Comparison of ENCODE assay signal across 10 mouse cellular contexts in genomic region chr9:56415935-56416607, GRCm38 (mm10). TPM values are rescaled to one million over a fixed set of nuclear protein-coding genes. Genes with fewer than 3 reads are reported as not detected.
DNase-seq lines count a peak whose midpoint lies in the region; ATAC-seq and TF ChIP-seq lines count a peak whose summit lies in the region.
"Had no signal": no experiment of that assay in that cellular context is flagged by ENCODE, and none has a peak within 500 bp of the region (broad histone marks: within the 10 kb centered on the region; RNA-seq: fewer than 3 reads in every experiment).

No protein-coding gene starts in this region.

- peaks cover 32% of the 10 kb centered on the region for H3K4me1 ChIP-seq in heart, embryonic 15.5 days (replicated peaks)
- peaks cover 22% of the 10 kb centered on the region; the same call in 1 of the 2 replicates for H3K4me1 ChIP-seq in lung, postnatal 0 days (ENCODE audit: insufficient read depth, low read depth, low read length)
- H3K4me1 ChIP-seq in intestine, embryonic 14.5 days (replicated peaks; ENCODE audit: control insufficient read depth, insufficient read depth, low read length) = peaks cover 19% of the 10 kb centered on the region
- peaks cover 25% of the 10 kb centered on the region for H3K4me1 ChIP-seq in stomach, embryonic 16.5 days (ENCODE audit: control insufficient read depth, insufficient read depth, low read length)

- no peak for DNase-seq in heart, adult 11 months
- peak; percentile 32 for DNase-seq in lung, postnatal 0 days (ENCODE audit: low spot score)
- no peak for DNase-seq in lung, postnatal 25 days (ENCODE audit: low spot score)
- no peak for DNase-seq in intestine, embryonic 14.5 days (ENCODE audit: low spot score)
- no peak for DNase-seq in adrenal gland, postnatal 14 days
- no peak for DNase-seq in thymus, postnatal 10 days (ENCODE audit: low spot score in 2 of 2)
- DNase-seq: adrenal gland, postnatal 25 days had no signal

- 0 out of 2 replicates have a peak overlapping the region, but pooled peaks have one; percentile 38 for H3K9ac ChIP-seq in heart, embryonic 15.5 days
- no peak overlapping the region for H3K9ac ChIP-seq in lung, postnatal 0 days (replicated peaks; ENCODE audit: low read depth)
- H3K9ac ChIP-seq in intestine, embryonic 14.5 days (ENCODE audit: low read length) = no peak overlapping the region
- H3K9ac ChIP-seq in stomach, embryonic 16.5 days (ENCODE audit: low read length) = no peak overlapping the region

- H3K4me2 ChIP-seq in heart, embryonic 15.5 days = peak overlapping the region; percentile 64
- peak overlapping the region; percentile 57 for H3K4me2 ChIP-seq in lung, postnatal 0 days (replicated peaks; ENCODE audit: low read depth, low read length)
- H3K4me2 ChIP-seq in intestine, embryonic 14.5 days (ENCODE audit: low read length) = peak overlapping the region; percentile 67
- peak overlapping the region; percentile 62 for H3K4me2 ChIP-seq in stomach, embryonic 16.5 days (ENCODE audit: low read depth, low read length)

- peak overlapping the region; percentile 27; the same call in 1 of the 2 replicates for H3K27ac ChIP-seq in heart, embryonic 15.5 days
- H3K27ac ChIP-seq in lung, postnatal 0 days (ENCODE audit: low read length) = no peak overlapping the region
- no peak overlapping the region for H3K27ac ChIP-seq in intestine, embryonic 14.5 days (ENCODE audit: low read depth)
- no peak overlapping the region for H3K27ac ChIP-seq in stomach, embryonic 16.5 days (ENCODE audit: low read length)

- TF ChIP-seq CTCF in lung, postnatal 0 days (IDR thresholded peaks at IDR 0.05) = no peak

- peak overlapping the region; percentile 90 for H3K4me3 ChIP-seq in heart, embryonic 15.5 days
- peak overlapping the region; percentile 90 for H3K4me3 ChIP-seq in lung, postnatal 0 days (ENCODE audit: low read depth, low read length)
- no peak overlapping the region; the same call in 1 of the 2 replicates for H3K4me3 ChIP-seq in intestine, embryonic 14.5 days (ENCODE audit: low read depth, low read length)
- H3K4me3 ChIP-seq in stomach, embryonic 16.5 days (replicated peaks; ENCODE audit: low read length) = peak overlapping the region; percentile 86

- H3K27me3 ChIP-seq in heart, embryonic 15.5 days = no peaks in the 10 kb centered on the region
- no peaks in the 10 kb centered on the region for H3K27me3 ChIP-seq in lung, postnatal 0 days (replicated peaks; ENCODE audit: insufficient read depth, low read length)
- H3K27me3 ChIP-seq in intestine, embryonic 14.5 days (replicated peaks; ENCODE audit: control insufficient read depth, insufficient read depth, low read length) = no peaks in the 10 kb centered on the region
- no peaks in the 10 kb centered on the region for H3K27me3 ChIP-seq in stomach, embryonic 16.5 days (ENCODE audit: control insufficient read depth, insufficient read depth, low read length)

- 43% methylated on average over 4 of the region's 4 CpGs for WGBS in heart, embryonic 15.5 days
- 17% methylated on average over 4 of the region's 4 CpGs for WGBS in lung, postnatal 0 days
- 50% methylated on average over 4 of the region's 4 CpGs for WGBS in intestine, embryonic 14.5 days
- 30% methylated on average over 4 of the region's 4 CpGs for WGBS in stomach, embryonic 16.5 days

- ATAC-seq in heart, embryonic 15.5 days (replicated peaks; ENCODE audit: insufficient number of reproducible peaks, insufficient read depth, low FRiP score, low read depth) = no peak
- ATAC-seq in lung, postnatal 0 days = no peak
- ATAC-seq in intestine, embryonic 14.5 days (replicated peaks; ENCODE audit: low FRiP score, low TSS enrichment, low read depth) = no peak
- no peak for ATAC-seq in stomach, embryonic 16.5 days (ENCODE audit: insufficient read depth, low FRiP score)
- ATAC-seq: forebrain, embryonic 16.5 days had no signal

- H3K36me3 ChIP-seq in heart, embryonic 15.5 days = no peaks in the 10 kb centered on the region
- H3K36me3 ChIP-seq in lung, postnatal 0 days (ENCODE audit: insufficient read depth, low read length) = no peaks in the 10 kb centered on the region
- H3K36me3 ChIP-seq in intestine, embryonic 14.5 days (ENCODE audit: control insufficient read depth, insufficient read depth, low read length) = no peaks in the 10 kb centered on the region
- H3K36me3 ChIP-seq in stomach, embryonic 16.5 days (ENCODE audit: control insufficient read depth, insufficient read depth, low read length) = no peaks in the 10 kb centered on the region

- no peaks in the 10 kb centered on the region for H3K9me3 ChIP-seq in heart, embryonic 15.5 days (replicated peaks)
- no peaks in the 10 kb centered on the region for H3K9me3 ChIP-seq in lung, postnatal 0 days (ENCODE audit: low read length)
- no peaks in the 10 kb centered on the region for H3K9me3 ChIP-seq in intestine, embryonic 14.5 days (ENCODE audit: control insufficient read depth, low read length)
- H3K9me3 ChIP-seq in stomach, embryonic 16.5 days (replicated peaks; ENCODE audit: control insufficient read depth, low read length) = no peaks in the 10 kb centered on the region

- no peak for TF ChIP-seq EP300 in lung, postnatal 0 days (IDR thresholded peaks at IDR 0.05)

RNA-seq across cellular contexts. Expression of gene Peak1, which starts 1.8 kb away (rescaled TPM):
- 14.3 and 16.2 TPM in 2 replicates for polyA plus RNA-seq in heart, embryonic 15.5 days (2015; fragmentation: Nextera tagmentation; extraction: Ambion mirVana)
- polyA plus RNA-seq in lung, postnatal 0 days (2015; fragmentation: Nextera tagmentation; extraction: Ambion mirVana) = 19.2 and 21.9 TPM in 2 replicates
- polyA plus RNA-seq in intestine, embryonic 14.5 days (2014; fragmentation: Nextera tagmentation; extraction: Ambion mirVana) = 14.4 and 15.8 TPM in 2 replicates
- polyA plus RNA-seq in stomach, embryonic 16.5 days (2015; fragmentation: Nextera tagmentation; extraction: Ambion mirVana) = 10.6 and 10.8 TPM in 2 replicates
- 45.1 and 52.2 TPM in 2 replicates for total RNA-seq in adrenal gland, postnatal 14 days (2021)

RNA-seq across cellular contexts. Expression of gene Hmg20a, which starts 2.3 kb away (rescaled TPM):
- 48.9 and 56.4 TPM in 2 replicates for polyA plus RNA-seq in heart, embryonic 15.5 days (2015; fragmentation: Nextera tagmentation; extraction: Ambion mirVana)
- polyA plus RNA-seq in lung, postnatal 0 days (2015; fragmentation: Nextera tagmentation; extraction: Ambion mirVana) = 22.2 and 25.6 TPM in 2 replicates
- polyA plus RNA-seq in intestine, embryonic 14.5 days (2014; fragmentation: Nextera tagmentation; extraction: Ambion mirVana) = 52.2 and 59.9 TPM in 2 replicates
- 46.2 and 48.3 TPM in 2 replicates for polyA plus RNA-seq in stomach, embryonic 16.5 days (2015; fragmentation: Nextera tagmentation; extraction: Ambion mirVana)
- 33.3 and 37.3 TPM in 2 replicates for total RNA-seq in adrenal gland, postnatal 14 days (2021)
